Mouse (Mus musculus) T-helper 2 cell (primary cell): ENCODE data around the gene Prkce.

ENCODE experiments used
- in situ Hi-C: fragments of 300-600 bp; cut with MboI, MseI; formaldehyde crosslinking; loops from one replicate; pipeline ENCODE4 v1.15.1; 2025; ENCODE audit warnings: high pct_unique_total_duplicates

Prkce gene

GRCm38 (mm10) chr17:86437516-86438277, 270.1 kb downstream of the Prkce start:
- in situ Hi-C loops, result no loop called here

GRCm38 (mm10) chr17:86438278-86438661, 270.7 kb downstream of the Prkce start:
- in situ Hi-C loops, result no loop called here

- in situ Hi-C loops, result no loop called here
These were observed 271.2 kb downstream of the Prkce start for GRCm38 (mm10) chr17:86438763-86439162.

- in situ Hi-C loops, result loop anchor here (5.0 kb wide), 1 partner anchor 284 kb away; no protein-coding TSS in a partner anchor
These were observed 273.5 kb downstream of the Prkce start for GRCm38 (mm10) chr17:86441098-86441497.

- in situ Hi-C loops, result loop anchor here (5.0 kb wide), 1 partner anchor 287 kb away; no protein-coding TSS in a partner anchor
These were observed 276.3 kb downstream of the Prkce start for GRCm38 (mm10) chr17:86443886-86444285.

- in situ Hi-C loops, result loop anchor here (5.0 kb wide), 1 partner anchor 287 kb away; no protein-coding TSS in a partner anchor
These were observed 277.2 kb downstream of the Prkce start for GRCm38 (mm10) chr17:86444578-86445419.

GRCm38 (mm10) chr17:86445420-86445720, 277.8 kb downstream of the Prkce start:
- in situ Hi-C loops, result no loop called here

- in situ Hi-C loops, result no loop called here
These were observed 278.3 kb downstream of the Prkce start for GRCm38 (mm10) chr17:86445900-86446299.

GRCm38 (mm10) chr17:86447101-86447598, 279.6 kb downstream of the Prkce start:
- in situ Hi-C loops, result no loop called here

- in situ Hi-C loops, result no loop called here
These were observed 285.3 kb downstream of the Prkce start for GRCm38 (mm10) chr17:86452934-86453333.

GRCm38 (mm10) chr17:86453673-86454350, 286.2 kb downstream of the Prkce start:
- in situ Hi-C loops, result no loop called here

GRCm38 (mm10) chr17:86454351-86454706, 286.7 kb downstream of the Prkce start:
- in situ Hi-C loops, result no loop called here

- in situ Hi-C loops, result loop anchor here (5.0 kb wide), 1 partner anchor 184 kb away; no protein-coding TSS in a partner anchor
These were observed 288.9 kb downstream of the Prkce start for GRCm38 (mm10) chr17:86456512-86456911.

GRCm38 (mm10) chr17:86458302-86458980, 290.9 kb downstream of the Prkce start:
- in situ Hi-C loops, result loop anchor here (5.0 kb wide), 1 partner anchor 186 kb away; no protein-coding TSS in a partner anchor

- in situ Hi-C loops, result no loop called here
These were observed 293.3 kb downstream of the Prkce start for GRCm38 (mm10) chr17:86460645-86461430.

- in situ Hi-C loops, result no loop called here
These were observed 295.8 kb downstream of the Prkce start for GRCm38 (mm10) chr17:86463369-86463768.

- in situ Hi-C loops, result no loop called here
These were observed 296.6 kb downstream of the Prkce start for GRCm38 (mm10) chr17:86464197-86464596.

- in situ Hi-C loops, result no loop called here
These were observed 297.2 kb downstream of the Prkce start for GRCm38 (mm10) chr17:86464689-86465363.

- in situ Hi-C loops, result no loop called here
These were observed 298.3 kb downstream of the Prkce start for GRCm38 (mm10) chr17:86465865-86466264.

GRCm38 (mm10) chr17:86466412-86466811, 298.8 kb downstream of the Prkce start:
- in situ Hi-C loops, result no loop called here
